Mouse (Mus musculus): ENCODE data around the gene Dock2. TPM values are rescaled to one million over a fixed set of nuclear protein-coding genes. Genes with fewer than 3 reads are reported as not detected.

Gene Dock2
- polyA plus RNA-seq, 2 experiments, result 1.6 to 2.6 TPM

GRCm38 (mm10) chr11:34759582-34759981, 24.1 kb downstream of the Dock2 start:
- WGBS, result 74% methylated on average over 4 of the region's 4 CpGs
- H3K27me3 ChIP-seq (ENCODE audit: control insufficient read depth, insufficient read depth, low read length), result no peaks in the 10 kb centered on the region
- H3K9me3 ChIP-seq (ENCODE audit: control insufficient read depth, low read length), result no peaks in the 10 kb centered on the region
- H3K36me3 ChIP-seq (ENCODE audit: control insufficient read depth, insufficient read depth, low read length), result no peaks in the 10 kb centered on the region
- no peak overlapping the region for H3K4me2 ChIP-seq (replicated peaks; ENCODE audit: low read depth, low read length, severe bottlenecking)
- H3K9ac ChIP-seq (ENCODE audit: low read depth, low read length, severe bottlenecking), result no peak overlapping the region
- H3K4me3 ChIP-seq (replicated peaks; ENCODE audit: low read length), result no peak overlapping the region
- H3K27ac ChIP-seq (replicated peaks; ENCODE audit: low read depth, low read length), result no peak overlapping the region
- H3K4me1 ChIP-seq (ENCODE audit: control insufficient read depth, insufficient read depth, low read length), result no peaks in the 10 kb centered on the region; the same call in 1 of the 2 replicates
- no peak for DNase-seq (ENCODE audit: low spot score)
- ATAC-seq (ENCODE audit: low FRiP score, low read depth), result no peak
- no peak for TF ChIP-seq POLR2A (IDR thresholded peaks at IDR 0.05; ENCODE audit: borderline replicate concordance, extremely low read depth, insufficient read depth, insufficient read length)

GRCm38 (mm10) chr11:34741081-34741480, 42.6 kb downstream of the Dock2 start:
- Histone ChIP-seq H3K36me3 (ENCODE audit: control insufficient read depth, insufficient read depth, low read length) (no peaks in the 10 kb centered on the region), H3K4me3 (replicated peaks; ENCODE audit: low read length) (no peak overlapping the region), H3K9ac (ENCODE audit: low read depth, low read length, severe bottlenecking) (no peak overlapping the region), H3K27ac (replicated peaks; ENCODE audit: low read depth, low read length) (no peak overlapping the region), H3K4me1 (ENCODE audit: control insufficient read depth, insufficient read depth, low read length) (no peaks in the 10 kb centered on the region), H3K27me3 (ENCODE audit: control insufficient read depth, insufficient read depth, low read length) (no peaks in the 10 kb centered on the region), H3K9me3 (ENCODE audit: control insufficient read depth, low read length) (no peaks in the 10 kb centered on the region), H3K4me2 (replicated peaks; ENCODE audit: low read depth, low read length, severe bottlenecking) (no peak overlapping the region)
- ATAC-seq (ENCODE audit: low FRiP score, low read depth), result no peak
- WGBS, result 68% methylated on average over 1 of the region's 1 CpGs
- no peak for TF ChIP-seq POLR2A (IDR thresholded peaks at IDR 0.05; ENCODE audit: borderline replicate concordance, extremely low read depth, insufficient read depth, insufficient read length)
- DNase-seq (ENCODE audit: low spot score), result no peak

- no peak for TF ChIP-seq POLR2A (IDR thresholded peaks at IDR 0.05; ENCODE audit: borderline replicate concordance, extremely low read depth, insufficient read depth, insufficient read length)
- Histone ChIP-seq H3K9ac (ENCODE audit: low read depth, low read length, severe bottlenecking) (no peak overlapping the region), H3K27ac (replicated peaks; ENCODE audit: low read depth, low read length) (no peak overlapping the region), H3K36me3 (ENCODE audit: control insufficient read depth, insufficient read depth, low read length) (no peaks in the 10 kb centered on the region), H3K4me3 (replicated peaks; ENCODE audit: low read length) (no peak overlapping the region), H3K9me3 (ENCODE audit: control insufficient read depth, low read length) (no peaks in the 10 kb centered on the region), H3K27me3 (ENCODE audit: control insufficient read depth, insufficient read depth, low read length) (no peaks in the 10 kb centered on the region), H3K4me2 (replicated peaks; ENCODE audit: low read depth, low read length, severe bottlenecking) (no peak overlapping the region), H3K4me1 (ENCODE audit: control insufficient read depth, insufficient read depth, low read length) (no peaks in the 10 kb centered on the region)
- ATAC-seq (ENCODE audit: low FRiP score, low read depth), result no peak
- DNase-seq (ENCODE audit: low spot score), result no peak
- 95% methylated on average over 3 of the region's 3 CpGs for WGBS
Measured at GRCm38 (mm10) chr11:34739816-34740215, 43.9 kb downstream of the Dock2 start.

- Histone ChIP-seq H3K4me3 (replicated peaks; ENCODE audit: low read length) (no peak overlapping the region), H3K4me2 (replicated peaks; ENCODE audit: low read depth, low read length, severe bottlenecking) (no peak overlapping the region), H3K27ac (replicated peaks; ENCODE audit: low read depth, low read length) (no peak overlapping the region), H3K4me1 (ENCODE audit: control insufficient read depth, insufficient read depth, low read length) (no peaks in the 10 kb centered on the region), H3K9me3 (ENCODE audit: control insufficient read depth, low read length) (no peaks in the 10 kb centered on the region), H3K27me3 (ENCODE audit: control insufficient read depth, insufficient read depth, low read length) (no peaks in the 10 kb centered on the region), H3K9ac (ENCODE audit: low read depth, low read length, severe bottlenecking) (no peak overlapping the region), H3K36me3 (ENCODE audit: control insufficient read depth, insufficient read depth, low read length) (no peaks in the 10 kb centered on the region)
- no peak for TF ChIP-seq POLR2A (IDR thresholded peaks at IDR 0.05; ENCODE audit: borderline replicate concordance, extremely low read depth, insufficient read depth, insufficient read length)
- WGBS, result 59% methylated on average over 1 of the region's 1 CpGs
- DNase-seq (ENCODE audit: low spot score) (no peak), ATAC-seq (ENCODE audit: low FRiP score, low read depth) (no peak)
Measured at GRCm38 (mm10) chr11:34738945-34739344, 44.7 kb downstream of the Dock2 start.

- 74% methylated on average over 4 of the region's 4 CpGs for WGBS
- H3K4me1 ChIP-seq (ENCODE audit: control insufficient read depth, insufficient read depth, low read length), result no peaks in the 10 kb centered on the region
- H3K4me2 ChIP-seq (replicated peaks; ENCODE audit: low read depth, low read length, severe bottlenecking), result no peak overlapping the region
- no peak for TF ChIP-seq POLR2A (IDR thresholded peaks at IDR 0.05; ENCODE audit: borderline replicate concordance, extremely low read depth, insufficient read depth, insufficient read length)
- H3K27ac ChIP-seq (replicated peaks; ENCODE audit: low read depth, low read length), result no peak overlapping the region
- H3K9me3 ChIP-seq (ENCODE audit: control insufficient read depth, low read length), result no peaks in the 10 kb centered on the region
- H3K9ac ChIP-seq (ENCODE audit: low read depth, low read length, severe bottlenecking), result no peak overlapping the region
- no peaks in the 10 kb centered on the region for H3K36me3 ChIP-seq (ENCODE audit: control insufficient read depth, insufficient read depth, low read length)
- no peaks in the 10 kb centered on the region for H3K27me3 ChIP-seq (ENCODE audit: control insufficient read depth, insufficient read depth, low read length)
- DNase-seq (ENCODE audit: low spot score), result no peak
- H3K4me3 ChIP-seq (replicated peaks; ENCODE audit: low read length), result no peak overlapping the region
- ATAC-seq (ENCODE audit: low FRiP score, low read depth), result no peak
Measured at GRCm38 (mm10) chr11:34737193-34737592, 46.5 kb downstream of the Dock2 start.

GRCm38 (mm10) chr11:34734033-34734432, 49.7 kb downstream of the Dock2 start:
- H3K27ac ChIP-seq (replicated peaks; ENCODE audit: low read depth, low read length), result no peak overlapping the region
- H3K4me1 ChIP-seq (ENCODE audit: control insufficient read depth, insufficient read depth, low read length), result no peaks in the 10 kb centered on the region
- no peak for TF ChIP-seq POLR2A (IDR thresholded peaks at IDR 0.05; ENCODE audit: borderline replicate concordance, extremely low read depth, insufficient read depth, insufficient read length)
- H3K9me3 ChIP-seq (ENCODE audit: control insufficient read depth, low read length), result no peaks in the 10 kb centered on the region
- no peak overlapping the region for H3K9ac ChIP-seq (ENCODE audit: low read depth, low read length, severe bottlenecking)
- H3K27me3 ChIP-seq (ENCODE audit: control insufficient read depth, insufficient read depth, low read length), result no peaks in the 10 kb centered on the region
- no peak for ATAC-seq (ENCODE audit: low FRiP score, low read depth)
- DNase-seq (ENCODE audit: low spot score), result no peak
- H3K4me3 ChIP-seq (replicated peaks; ENCODE audit: low read length), result no peak overlapping the region
- 69% methylated on average over 3 of the region's 3 CpGs for WGBS
- H3K36me3 ChIP-seq (ENCODE audit: control insufficient read depth, insufficient read depth, low read length), result no peaks in the 10 kb centered on the region
- H3K4me2 ChIP-seq (replicated peaks; ENCODE audit: low read depth, low read length, severe bottlenecking), result no peak overlapping the region
